Mouse (Mus musculus) C2C12 (cell line): ENCODE measurements at regions not wholly inside any gene's neighbourhood (a gene's known extent, or its start where the extent isn't known, plus 50 kb on each side); places are given as distances from the start of the nearest gene placed in this dataset.

Source experiments
- CTCF ChIP-seq: IDR thresholded peaks from one replicate; pipeline ENCODE4 v1.5.1; 2011; ENCODE audit not compliant: control insufficient read depth, insufficient read depth, insufficient read length
- MYOG ChIP-seq: IDR thresholded peaks from one replicate; pipeline ENCODE4 v1.6.1; 2011; ENCODE audit not compliant: control insufficient read depth, insufficient read length; ENCODE audit errors: extremely low read depth

GRCm38 (mm10) chr7:61836827-61837226, 509.5 kb upstream of the Ndn start:
- TF ChIP-seq MYOG (no peak), CTCF (no peak)
